9 mouse cellular contexts compared by ENCODE assay signal in genomic region chr8:120500701-120501261, GRCm38 (mm10).
A peak's percentile ranks its signal among the peaks of the same experiment; 100 is the strongest.
DNase-seq lines count a peak whose midpoint lies in the region; TF ChIP-seq lines count a peak whose summit lies in the region.
"Had no signal": no experiment of that assay in that cellular context is flagged by ENCODE, and none has a peak within 500 bp of the region (broad histone marks: within the 10 kb centered on the region; RNA-seq: fewer than 3 reads in every experiment).

No protein-coding gene starts in this region.

- peak; percentile 82 for DNase-seq in gastrocnemius, adult 2 months
- no peak for DNase-seq in gastrocnemius, postnatal 4 days (ENCODE audit: low spot score in 2 of 2)
- DNase-seq in urinary bladder, adult 2 months (ENCODE audit: low spot score) = peak; percentile 67
- DNase-seq in urinary bladder, postnatal 4 days (ENCODE audit: low spot score in 2 of 2) = no peak
- peak; percentile 77 to 88 for DNase-seq in lung, adult 18-20 months
- DNase-seq in yolk sac, embryonic 10.5 days (ENCODE audit: low spot score) = peak; percentile 83
- DNase-seq in embryo, embryonic 10 days (ENCODE audit: low spot score) = no peak
- DNase-seq in ovary, postnatal 10 days (ENCODE audit: low spot score) = no peak

- intact Hi-C loops in gastrocnemius, adult 2 months (cut with DNase I) = loop anchor here (5.0 kb wide), 2 partner anchors 37 to 63 kb away; no protein-coding TSS in a partner anchor

- peak overlapping the region; percentile 78 for H3K27ac ChIP-seq in gastrocnemius, adult 2 months
- H3K27ac ChIP-seq: midbrain, embryonic 12.5 days had no signal

- TF ChIP-seq CTCF in gastrocnemius, adult 2 months (IDR thresholded peaks at IDR 0.05) = peak; percentile 33

- H3K4me3 ChIP-seq in gastrocnemius, adult 2 months = no peak overlapping the region
- H3K4me3 ChIP-seq: midbrain, embryonic 12.5 days had no signal

Comparison
In these comparisons a context has a peak if more than half of its experiments do, and no peak if none do; other contexts are left out.
1. DNase-seq: peak in gastrocnemius, adult 2 months (single experiment), urinary bladder, adult 2 months (single experiment), lung, adult 18-20 months (2 of 2) and yolk sac, embryonic 10.5 days (single experiment); none in gastrocnemius, postnatal 4 days (0 of 2), urinary bladder, postnatal 4 days (0 of 2), embryo, embryonic 10 days (single experiment) and ovary, postnatal 10 days (single experiment).